Mouse (Mus musculus): ENCODE measurements around the gene Cox19.
"Not testable (repeated sequence)": the region's sequence is repeated elsewhere in the genome, so short reads cannot be mapped to it uniquely, and the experiment has no call there.

Gene Cox19

DNA sequence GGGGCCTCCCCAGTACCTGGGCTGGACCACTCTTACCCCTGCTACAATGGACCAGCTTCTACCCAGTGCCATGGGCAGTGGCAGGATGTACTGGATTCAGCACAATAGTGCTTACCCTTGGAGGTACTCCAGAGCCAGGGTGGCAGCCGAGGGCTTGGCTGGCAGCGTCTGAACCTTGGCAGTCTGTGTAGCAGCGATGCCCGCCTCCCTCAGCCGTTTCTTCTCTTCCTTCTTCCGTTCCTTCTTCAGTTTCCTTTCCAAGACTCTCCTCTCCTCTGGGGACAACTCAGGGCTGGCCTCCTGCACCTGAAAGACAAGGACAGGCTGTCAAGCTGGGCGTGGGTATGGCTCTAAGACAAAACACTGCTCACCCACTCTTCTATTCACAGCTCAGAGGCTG is 12.6 kb upstream of the Cox19 start:
- DNase-seq (ENCODE audit: low read depth, low spot score) = no peak

GRCm38 (mm10) chr5:139359244-139359643 is 8.0 kb upstream of the Cox19 start:
- no peak for DNase-seq (ENCODE audit: low read depth, low spot score)

GRCm38 (mm10) chr5:139358653-139359052 is 7.4 kb upstream of the Cox19 start:
- peak; percentile 64 for DNase-seq (ENCODE audit: low read depth, low spot score)

- peak; percentile 84 for DNase-seq (ENCODE audit: low read depth, low spot score)
Measured at GRCm38 (mm10) chr5:139355235-139355772, 4.1 kb upstream of the Cox19 start.

DNA sequence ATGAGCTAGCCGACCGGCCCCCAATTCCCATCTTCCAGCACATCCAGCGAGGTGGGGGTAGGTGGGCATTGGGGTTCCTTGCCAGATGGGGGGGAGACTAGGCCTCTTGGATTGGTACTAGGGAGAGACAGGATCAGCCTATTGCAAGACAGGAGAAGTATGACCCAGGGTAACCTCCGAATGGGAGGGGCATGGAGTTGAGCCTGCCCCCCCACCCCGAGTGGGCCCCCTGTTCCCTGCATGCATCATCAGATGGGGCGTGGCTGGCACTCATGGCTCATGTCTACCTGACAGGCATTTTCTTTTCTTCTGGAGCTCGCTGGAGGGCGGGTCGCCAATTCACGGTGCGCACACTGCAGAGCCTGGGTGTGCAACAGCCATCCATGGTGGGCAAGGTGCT is 2.7 kb upstream of the Cox19 start:
- DNase-seq (ENCODE audit: low read depth, low spot score) = no peak

GRCm38 (mm10) chr5:139353496-139353895 is 2.3 kb upstream of the Cox19 start:
- DNase-seq (ENCODE audit: low read depth, low spot score) = peak; percentile 72

GRCm38 (mm10) chr5:139352317-139352716 is 1.1 kb upstream of the Cox19 start, which contains the start of gene Cyp2w1:
Gene Cyp2w1, plus strand, starts transcription at chr5:139352617.
- no peak for DNase-seq (ENCODE audit: low read depth, low spot score)

GRCm38 (mm10) chr5:139351628-139352027 is 410 bp upstream of the Cox19 start:
- DNase-seq (ENCODE audit: low read depth, low spot score) = no peak

GRCm38 (mm10) chr5:139349713-139350112 is 1.5 kb downstream of the Cox19 start:
- DNase-seq (ENCODE audit: low read depth, low spot score) = no peak

DNA sequence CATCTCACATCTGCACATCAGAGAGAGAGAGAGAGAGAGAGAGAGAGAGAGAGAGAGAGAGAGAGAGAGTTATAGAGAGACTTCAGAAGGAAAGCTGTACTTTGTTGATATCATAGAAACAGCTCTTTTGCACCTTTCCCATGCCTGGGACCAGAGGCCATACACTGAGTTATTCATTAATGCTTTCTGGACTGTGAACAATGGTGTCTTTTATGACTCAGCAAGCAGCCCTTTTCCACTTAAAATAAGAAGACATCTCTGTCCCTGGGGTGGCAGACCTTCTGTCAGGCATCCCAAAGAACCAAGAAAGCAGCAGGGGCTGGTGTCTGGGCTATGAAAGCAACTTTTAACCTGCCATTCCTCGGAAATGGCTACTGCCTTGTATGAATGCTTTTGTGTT is 4.0 kb downstream of the Cox19 start:
- DNase-seq (ENCODE audit: low read depth, low spot score) = no peak

DNA sequence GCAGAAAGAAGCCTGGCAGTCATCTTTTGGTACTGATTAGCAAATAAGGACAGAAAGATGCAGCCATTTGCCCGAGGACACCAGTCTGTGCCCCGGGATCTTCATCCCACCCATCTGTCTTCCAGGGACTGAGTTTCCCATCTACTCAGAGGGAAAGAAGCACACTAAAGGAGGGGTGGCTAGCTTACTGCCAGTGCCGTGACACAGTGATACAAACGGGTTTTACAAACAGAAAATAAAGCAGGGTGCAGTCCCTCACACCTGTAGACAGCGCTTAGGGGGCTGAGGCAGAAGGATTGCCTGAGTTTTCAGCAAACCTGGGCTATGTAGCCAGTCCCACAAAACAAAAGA is 5.9 kb downstream of the Cox19 start:
- DNase-seq (ENCODE audit: low read depth, low spot score) = no peak

GRCm38 (mm10) chr5:139344687-139345363 is 6.4 kb downstream of the Cox19 start:
- DNase-seq (ENCODE audit: low read depth, low spot score) = peak; percentile 95

DNA sequence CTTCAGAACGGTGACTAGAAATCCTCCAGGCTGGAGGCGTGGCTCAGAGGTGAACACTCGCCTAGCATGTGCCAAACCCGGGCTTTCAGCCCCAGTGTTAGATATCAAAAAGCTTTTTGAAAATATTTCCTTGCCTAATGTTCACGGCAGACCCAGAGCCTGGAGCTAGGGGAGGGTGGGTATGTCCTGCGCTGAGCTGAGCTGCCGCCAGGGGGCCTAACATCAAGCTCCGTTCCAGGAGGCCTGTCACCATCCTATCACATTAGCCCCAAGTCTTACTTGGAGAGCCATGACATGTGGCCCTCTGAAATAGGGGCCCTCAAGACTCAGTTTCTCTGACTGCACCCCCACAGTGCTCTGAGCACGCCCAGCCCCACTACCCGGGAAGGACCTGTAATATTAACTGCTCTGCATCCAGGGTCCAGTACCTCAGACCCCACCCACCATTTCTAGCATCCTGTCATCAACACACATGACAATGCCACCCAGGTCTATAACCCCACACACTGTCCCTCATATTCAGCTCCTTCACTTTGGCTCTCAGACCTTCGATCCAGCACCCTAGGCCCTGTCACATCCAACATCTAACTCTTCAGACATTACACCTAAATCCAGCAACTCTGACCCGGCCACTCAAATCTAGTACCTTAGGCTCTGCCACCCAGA is 7.1 kb downstream of the Cox19 start:
- DNase-seq (ENCODE audit: low read depth, low spot score) = peak; percentile 91

DNA sequence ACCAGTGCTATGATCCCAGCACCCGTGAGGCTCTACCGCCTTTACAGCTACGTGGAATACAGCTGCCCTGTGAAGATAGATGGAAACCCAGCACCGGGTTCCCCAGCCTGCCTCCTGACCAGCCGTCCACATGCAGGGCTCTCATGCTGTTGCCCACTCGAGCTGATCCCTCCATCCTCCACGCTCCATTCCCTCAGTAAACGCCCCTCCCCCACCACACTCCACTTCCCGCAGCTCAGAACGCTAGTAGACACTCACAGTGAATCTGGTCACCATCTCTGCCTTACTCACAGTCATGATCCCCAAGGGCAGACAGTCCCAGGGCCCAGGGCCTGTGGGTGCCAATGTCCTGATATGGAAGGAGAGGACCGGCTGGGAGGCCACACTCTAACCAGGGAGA is 12.3 kb downstream of the Cox19 start:
- DNase-seq (ENCODE audit: low read depth, low spot score) = no peak

- DNase-seq (ENCODE audit: low read depth, low spot score) = no peak
Measured at GRCm38 (mm10) chr5:139338403-139338802, 12.8 kb downstream of the Cox19 start.

GRCm38 (mm10) chr5:139337826-139338370 is 13.3 kb downstream of the Cox19 start:
- no peak for DNase-seq (ENCODE audit: low read depth, low spot score)

DNA sequence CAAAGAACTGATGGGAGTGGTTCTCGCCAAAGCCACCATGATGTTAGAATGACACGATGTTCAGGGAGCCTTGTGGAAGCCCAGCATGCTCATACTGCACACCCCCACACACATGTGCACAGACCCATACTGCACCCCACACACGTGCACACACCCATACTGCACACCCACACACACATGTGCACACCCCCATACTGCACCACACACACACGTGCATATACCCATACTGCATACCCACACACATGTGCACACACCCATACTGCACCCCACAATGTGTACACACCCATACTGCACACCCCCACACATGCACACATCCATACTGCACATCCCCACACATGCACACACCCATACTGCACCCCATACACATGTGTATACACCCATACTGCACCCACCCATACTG is 15.6 kb downstream of the Cox19 start:
- no peak for DNase-seq (ENCODE audit: low read depth, low spot score)

- not testable (repeated sequence) for DNase-seq (ENCODE audit: low read depth, low spot score)
Measured at GRCm38 (mm10) chr5:139334394-139334793, 16.8 kb downstream of the Cox19 start.

GRCm38 (mm10) chr5:139333301-139334013 is 17.8 kb downstream of the Cox19 start:
- DNase-seq (ENCODE audit: low read depth, low spot score) = no peak

DNA sequence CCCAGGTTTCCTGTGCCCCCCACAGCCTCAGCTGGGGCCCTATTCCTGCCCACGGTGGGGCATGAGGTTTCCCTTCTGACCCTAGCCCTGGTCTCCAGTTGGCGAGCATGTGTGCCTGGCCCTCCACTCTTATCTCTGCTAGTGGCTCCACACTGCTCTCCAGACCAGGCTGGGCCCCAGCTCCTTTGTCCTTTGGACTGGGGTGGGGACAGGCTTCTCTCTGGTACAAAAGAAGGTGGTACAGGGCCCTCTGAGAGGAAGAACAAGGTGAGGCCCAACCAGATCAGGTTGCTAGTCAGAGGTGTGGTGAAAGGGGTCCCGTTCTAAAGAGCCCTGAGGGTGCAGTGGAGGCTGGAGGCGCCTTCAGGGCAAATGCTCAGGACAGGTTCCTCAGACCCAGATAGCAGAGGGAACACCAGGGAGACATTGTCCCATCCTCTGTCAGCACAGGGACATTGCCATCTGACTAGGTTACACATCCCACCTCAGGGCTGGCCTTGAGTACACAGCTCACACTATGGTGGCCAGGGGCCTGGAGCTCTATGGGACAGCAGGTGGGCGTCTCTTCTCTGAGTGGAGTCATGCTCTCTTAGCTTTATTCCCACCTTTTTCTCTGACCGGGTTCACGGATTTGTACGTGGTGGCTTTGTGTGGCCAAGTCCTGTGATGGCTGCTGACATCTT is 18.5 kb downstream of the Cox19 start:
- DNase-seq (ENCODE audit: low read depth, low spot score) = no peak

- peak; percentile 79 for DNase-seq (ENCODE audit: low read depth, low spot score)
Measured at GRCm38 (mm10) chr5:139331742-139332141, 19.5 kb downstream of the Cox19 start.

DNA sequence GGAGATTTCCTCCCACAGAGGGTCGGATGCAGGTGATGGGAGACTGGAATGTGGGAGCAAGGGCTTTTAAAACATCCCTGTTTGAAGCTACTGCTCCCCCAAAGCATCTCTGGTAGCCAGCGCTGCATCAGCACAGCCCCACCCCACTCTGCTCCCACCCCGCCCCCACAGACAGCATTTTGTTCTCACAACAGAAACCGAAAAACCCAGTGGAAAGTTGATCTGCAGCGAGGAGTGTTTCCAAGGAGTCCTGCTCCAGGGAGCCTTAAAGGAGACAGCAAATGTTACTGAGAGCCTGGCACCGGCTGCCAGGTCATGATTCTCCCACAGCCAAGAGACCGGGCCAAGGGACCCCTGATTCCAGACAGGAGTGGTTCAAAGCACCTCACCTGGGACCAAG is 20.5 kb downstream of the Cox19 start:
- no peak for DNase-seq (ENCODE audit: low read depth, low spot score)
